Mouse (Mus musculus) lung, postnatal 0 days (tissue): ENCODE measurements around the gene Gcn1l1. TPM values are rescaled to one million over a fixed set of nuclear protein-coding genes. Genes with fewer than 3 reads are reported as not detected.
A peak's percentile ranks its signal among the peaks of the same experiment; 100 is the strongest.
"Not testable (repeated sequence)": the region's sequence is repeated elsewhere in the genome, so short reads cannot be mapped to it uniquely, and the experiment has no call there.

Experiments used
- ATAC-seq: fragments of 200-750 bp; cut with Nextera tagmentation; 2 replicates; pipeline ENCODE4 v1.8.0; 2017; ENCODE audit warnings: moderate library complexity
- DNase-seq: peaks from one replicate; pipeline ENCODE4 v3.0.0-alpha.2; 2016; ENCODE audit warnings: low spot score
- H3K27ac ChIP-seq: fragments of 300-500 bp; sonication (generic); 2 replicates; pipeline ENCODE4 v1.5.1; 2014; ENCODE audit warnings: antibody characterized with exemption, mild to moderate bottlenecking, low read length, mixed read lengths
- H3K27me3 ChIP-seq: fragments of 300-500 bp; sonication (generic); replicated peaks from 2 replicates; pipeline ENCODE4 v1.6.1; 2014; ENCODE audit warnings: low read length, mixed read lengths; ENCODE audit not compliant: insufficient read depth
- H3K36me3 ChIP-seq: fragments of 300-500 bp; sonication (generic); 2 replicates; pipeline ENCODE4 v1.6.1; 2014; ENCODE audit warnings: low read length, mixed read lengths; ENCODE audit not compliant: insufficient read depth
- H3K4me1 ChIP-seq: fragments of 300-500 bp; sonication (generic); 2 replicates; pipeline ENCODE4 v1.6.1; 2014; ENCODE audit warnings: antibody characterized with exemption, low read depth, low read length, mixed read lengths; ENCODE audit not compliant: insufficient read depth
- H3K4me2 ChIP-seq: fragments of 300-500 bp; sonication (generic); replicated peaks from 2 replicates; pipeline ENCODE4 v1.6.1; 2014; ENCODE audit warnings: low read depth, mild to moderate bottlenecking, low read length, moderate library complexity, mixed read lengths
- H3K4me3 ChIP-seq: fragments of 300-500 bp; sonication (generic); 2 replicates; pipeline ENCODE4 v1.5.1; 2014; ENCODE audit warnings: low read depth, low read length
- H3K9ac ChIP-seq: fragments of 300-500 bp; sonication (generic); replicated peaks from 2 replicates; pipeline ENCODE4 v1.6.1; 2014; ENCODE audit warnings: low read depth, mild to moderate bottlenecking
- H3K9me3 ChIP-seq: fragments of 300-500 bp; sonication (generic); 2 replicates; pipeline ENCODE4 v1.6.1; 2016; ENCODE audit warnings: low read length, mixed read lengths
- CTCF ChIP-seq: IDR thresholded peaks from 2 replicates; pipeline ENCODE4 v1.5.1; 2016; ENCODE audit warnings: antibody characterized with exemption, mild to moderate bottlenecking
- EP300 ChIP-seq: IDR thresholded peaks from 2 replicates; pipeline ENCODE4 v1.6.1; 2016; ENCODE audit warnings: antibody characterized with exemption, mild to moderate bottlenecking, control low read depth
- WGBS: fragments of 180-500 bp; shearing (Covaris S2); extraction: QIAGEN DNeasy Blood & Tissue Kit; methylation state at CpG from one replicate; pipeline ENCODE4 v1.1.7; 2014; 5-methylcytosine and 5-hydroxymethylcytosine counted together
- polyA plus RNA-seq: library from polyadenylated mRNA; unstranded; fragments of >200 nt; fragmentation: Nextera tagmentation; extraction: Ambion mirVana; gene quantifications from 2 replicates; pipeline ENCODE4 v1.2.1, GENCODE M21; 2015

Gcn1l1 gene
- polyA plus RNA-seq, 1 experiment from 2014 or later = 13.1 TPM

- 47% methylated on average over 17 of the region's 17 CpGs for WGBS
- no peak; the same call in none of the 2 replicates for TF ChIP-seq EP300
- TF ChIP-seq CTCF = peak; percentile 21
- Histone ChIP-seq H3K9ac (no peak overlapping the region), H3K9me3 (no peaks in the 10 kb centered on the region), H3K4me1 (peaks cover 3% of the 10 kb centered on the region; the same call in 1 of the 2 replicates), H3K4me2 (no peak overlapping the region), H3K27me3 (no peaks in the 10 kb centered on the region), H3K36me3 (0 out of 2 replicates have a peak, but pooled peaks cover 2% of the 10 kb centered on the region), H3K4me3 (no peak overlapping the region), H3K27ac (peak overlapping the region; percentile 78)
- peak; percentile 91 for ATAC-seq
- DNase-seq = peak; percentile 76
Measured at GRCm38 (mm10) chr5:115572679-115573535, 7.9 kb downstream of the Gcn1l1 start.

DNA sequence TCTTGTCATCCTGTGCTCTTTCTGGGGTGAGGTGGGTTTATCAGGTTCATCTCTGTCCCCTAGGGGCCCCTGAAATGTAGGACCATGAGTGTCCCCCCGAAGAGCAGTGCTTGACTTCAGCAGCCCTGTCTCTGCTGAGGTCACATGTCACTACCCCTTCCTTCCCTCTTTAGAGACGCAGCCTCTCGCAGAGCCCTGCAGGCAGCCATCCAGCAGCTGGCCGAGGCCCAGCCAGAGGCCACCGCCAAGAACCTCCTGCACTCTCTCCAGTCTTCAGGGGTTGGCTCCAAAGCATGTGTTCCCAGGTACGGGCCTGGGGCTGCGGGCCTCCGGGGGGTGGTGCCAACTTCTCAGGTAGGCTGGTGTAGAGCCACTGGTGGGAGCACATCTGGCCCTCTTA is 9.9 kb downstream of the Gcn1l1 start:
- no peak for TF ChIP-seq EP300
- no peak for TF ChIP-seq CTCF
- Histone ChIP-seq H3K4me3 (no peak overlapping the region), H3K27me3 (no peaks in the 10 kb centered on the region), H3K4me2 (no peak overlapping the region), H3K27ac (no peak overlapping the region), H3K4me1 (peaks cover 3% of the 10 kb centered on the region; the same call in 1 of the 2 replicates), H3K36me3 (peaks cover 19% of the 10 kb centered on the region), H3K9me3 (no peaks in the 10 kb centered on the region), H3K9ac (no peak overlapping the region)
- ATAC-seq (no peak), DNase-seq (no peak)
- WGBS = 70% methylated on average over 8 of the region's 8 CpGs

GRCm38 (mm10) chr5:115577686-115578085 is 12.6 kb downstream of the Gcn1l1 start:
- not testable (repeated sequence) for H3K27me3 ChIP-seq, H3K4me1 ChIP-seq, H3K27ac ChIP-seq, ATAC-seq, H3K4me2 ChIP-seq, H3K4me3 ChIP-seq, DNase-seq, H3K9ac ChIP-seq, H3K9me3 ChIP-seq
- peaks cover 45% of the 10 kb centered on the region for H3K36me3 ChIP-seq
- WGBS = 91% methylated on average over 4 of the region's 4 CpGs

DNA sequence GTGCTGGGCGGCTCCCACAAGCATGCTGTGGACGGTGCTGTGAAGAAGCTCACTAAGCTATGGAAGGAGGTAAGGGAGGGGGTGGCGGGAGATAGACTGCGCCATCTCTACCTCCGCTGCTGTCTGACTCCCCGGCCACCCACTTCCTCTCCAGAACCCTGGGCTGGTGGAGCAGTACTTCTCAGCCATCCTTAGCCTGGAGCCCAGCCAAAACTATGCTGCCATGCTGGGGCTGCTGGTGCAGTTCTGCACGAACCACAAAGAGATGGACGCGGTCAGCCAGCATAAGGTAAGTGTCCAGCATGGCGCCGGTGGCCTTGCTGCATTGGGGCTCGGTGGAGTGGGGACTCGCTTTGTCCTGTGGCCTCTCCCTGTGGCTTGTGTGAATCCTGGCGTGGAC is 13.9 kb downstream of the Gcn1l1 start:
- H3K27ac ChIP-seq = no peak overlapping the region
- no peak overlapping the region for H3K9ac ChIP-seq
- no peaks in the 10 kb centered on the region for H3K9me3 ChIP-seq
- H3K36me3 ChIP-seq = peaks cover 55% of the 10 kb centered on the region
- DNase-seq (no peak), ATAC-seq (no peak)
- no peak overlapping the region for H3K4me3 ChIP-seq
- H3K4me2 ChIP-seq = no peak overlapping the region
- 90% methylated on average over 12 of the region's 14 CpGs for WGBS
- no peaks in the 10 kb centered on the region; the same call in 1 of the 2 replicates for H3K4me1 ChIP-seq
- H3K27me3 ChIP-seq = no peaks in the 10 kb centered on the region
- TF ChIP-seq EP300 = no peak
- TF ChIP-seq CTCF = no peak

DNA sequence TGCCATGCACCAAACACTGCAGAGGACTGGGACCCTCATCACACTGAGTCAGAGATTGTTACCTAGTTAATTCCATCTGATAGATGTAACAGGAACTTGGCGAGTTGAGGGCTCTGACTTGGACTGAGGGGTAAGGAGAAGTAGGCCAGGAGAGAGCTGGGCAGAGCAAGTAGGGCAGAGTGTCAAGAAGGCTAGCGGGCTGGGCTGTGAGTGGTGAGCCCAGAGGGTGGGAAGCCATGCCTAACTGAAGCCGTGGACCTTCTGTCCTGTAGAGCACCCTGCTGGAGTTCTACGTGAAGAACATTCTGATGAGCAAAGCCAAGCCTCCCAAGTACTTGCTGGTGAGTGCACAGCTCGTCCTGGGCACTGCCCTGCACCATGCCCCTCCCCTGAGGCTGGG is 14.3 kb downstream of the Gcn1l1 start:
- no peak for DNase-seq
- no peak overlapping the region for H3K27ac ChIP-seq
- H3K9ac ChIP-seq = no peak overlapping the region
- no peaks in the 10 kb centered on the region for H3K27me3 ChIP-seq
- WGBS = 81% methylated on average over 5 of the region's 5 CpGs
- TF ChIP-seq EP300 (no peak), CTCF (no peak)
- H3K4me3 ChIP-seq = no peak overlapping the region
- no peak for ATAC-seq
- no peaks in the 10 kb centered on the region; the same call in 1 of the 2 replicates for H3K4me1 ChIP-seq
- peaks cover 57% of the 10 kb centered on the region for H3K36me3 ChIP-seq
- no peak overlapping the region for H3K4me2 ChIP-seq
- H3K9me3 ChIP-seq = no peaks in the 10 kb centered on the region

- WGBS = 76% methylated on average over 14 of the region's 14 CpGs
Measured at GRCm38 (mm10) chr5:115580229-115581001, 15.4 kb downstream of the Gcn1l1 start.

More at GRCm38 (mm10) chr5:115580229-115581001, 15.4 kb downstream of the Gcn1l1 start:
- ATAC-seq (no peak), DNase-seq (no peak)
- Histone ChIP-seq H3K4me1 (no peaks in the 10 kb centered on the region), H3K9ac (no peak overlapping the region), H3K4me3 (no peak overlapping the region), H3K9me3 (no peaks in the 10 kb centered on the region), H3K4me2 (no peak overlapping the region), H3K36me3 (peaks cover 66% of the 10 kb centered on the region), H3K27ac (no peak overlapping the region), H3K27me3 (no peaks in the 10 kb centered on the region)
- TF ChIP-seq EP300 (no peak), CTCF (no peak)
